Mouse (Mus musculus) fibroblast of lung, adult 2 months (primary cell): ENCODE measurements around the gene Ctr9.
A peak's percentile ranks its signal among the peaks of the same experiment; 100 is the strongest.

Experiments used
- DNase-seq: peaks from one replicate; pipeline ENCODE4 v3.0.0-alpha.2; 2011; ENCODE audit warnings: low read depth

The Ctr9 gene

GRCm38 (mm10) chr7:111028281-111029045, at the start of gene Ctr9:
Gene Ctr9 (plus strand): TSS chr7:111028951.
- peak; percentile 69 for DNase-seq

- DNase-seq, result no peak
These were observed 47.7 kb upstream of the Ctr9 start for GRCm38 (mm10) chr7:110981036-110981435.

- no peak for DNase-seq
These were observed 46.6 kb upstream of the Ctr9 start, which contains the start of gene Mrvi1 for GRCm38 (mm10) chr7:110982053-110982705. Gene Mrvi1 (minus strand): TSS chr7:110982461.

GRCm38 (mm10) chr7:110982764-110983163, 46.0 kb upstream of the Ctr9 start:
- no peak for DNase-seq

- no peak for DNase-seq
These were observed 45.1 kb upstream of the Ctr9 start for GRCm38 (mm10) chr7:110983621-110984020.

- no peak for DNase-seq
These were observed 43.0 kb upstream of the Ctr9 start for GRCm38 (mm10) chr7:110985581-110986265.

GRCm38 (mm10) chr7:110988081-110988480, 40.7 kb upstream of the Ctr9 start:
- no peak for DNase-seq

- no peak for DNase-seq
These were observed 39.4 kb upstream of the Ctr9 start for GRCm38 (mm10) chr7:110989286-110989879.

- DNase-seq, result no peak
These were observed 38.2 kb upstream of the Ctr9 start for GRCm38 (mm10) chr7:110990356-110991220.

GRCm38 (mm10) chr7:110991221-110991494, 37.6 kb upstream of the Ctr9 start:
- DNase-seq, result no peak

- DNase-seq, result no peak
These were observed 29.6 kb upstream of the Ctr9 start for GRCm38 (mm10) chr7:110998887-110999827.

GRCm38 (mm10) chr7:111004136-111004840, 24.5 kb upstream of the Ctr9 start:
- DNase-seq, result no peak

GRCm38 (mm10) chr7:111014039-111014605, 14.6 kb upstream of the Ctr9 start:
- DNase-seq, result no peak

- DNase-seq, result peak; percentile 44
These were observed 13.9 kb upstream of the Ctr9 start for GRCm38 (mm10) chr7:111014893-111015292.

- no peak for DNase-seq
These were observed 13.0 kb upstream of the Ctr9 start for GRCm38 (mm10) chr7:111015731-111016130.

- no peak for DNase-seq
These were observed 11.8 kb upstream of the Ctr9 start for GRCm38 (mm10) chr7:111016921-111017320.

GRCm38 (mm10) chr7:111020814-111021213, 7.9 kb upstream of the Ctr9 start:
- DNase-seq, result no peak

- no peak for DNase-seq
These were observed 4.6 kb upstream of the Ctr9 start for GRCm38 (mm10) chr7:111024068-111024594.

- no peak for DNase-seq
These were observed 3.8 kb upstream of the Ctr9 start for GRCm38 (mm10) chr7:111024912-111025311.
